Mouse (Mus musculus): ENCODE measurements around the gene AU022252. TPM values are rescaled to one million over a fixed set of nuclear protein-coding genes. Genes with fewer than 3 reads are reported as not detected.

The AU022252 gene
- polyA plus RNA-seq, 1 experiment from 2014 or later: 35.4 TPM

GRCm38 (mm10) chr4:119239181-119239682 lies 6.7 kb upstream of the AU022252 start:
- Histone ChIP-seq H3K4me3 (replicated peaks) (0 out of 2 replicates have a peak overlapping the region, but pooled peaks have one; percentile 2), H3K4me1 (peaks cover 5% of the 10 kb centered on the region), H3K4me2 (peak overlapping the region; percentile 21; the same call in 1 of the 2 replicates), H3K27me3 (no peaks in the 10 kb centered on the region), H3K36me3 (peaks cover 59% of the 10 kb centered on the region), H3K27ac (peak overlapping the region; percentile 70), H3K9ac (no peak overlapping the region), H3K9me3 (replicated peaks) (no peaks in the 10 kb centered on the region)
- ATAC-seq (replicated peaks; ENCODE audit: low FRiP score): peak; percentile 56
- whole genome bisulfite sequencing: 42% methylated on average over 12 of the region's 12 CpGs

GRCm38 (mm10) chr4:119238661-119239060 lies 6.1 kb upstream of the AU022252 start:
- peaks cover 55% of the 10 kb centered on the region for H3K36me3 ChIP-seq
- no peak overlapping the region for H3K27ac ChIP-seq
- H3K27me3 ChIP-seq: no peaks in the 10 kb centered on the region

GRCm38 (mm10) chr4:119234348-119234747 lies 1.8 kb upstream of the AU022252 start:
- peaks cover 22% of the 10 kb centered on the region for H3K4me1 ChIP-seq
- no peaks in the 10 kb centered on the region for H3K27me3 ChIP-seq
- 0 out of 2 replicates have a peak overlapping the region, but pooled peaks have one; percentile 67 for H3K9ac ChIP-seq
- peaks cover 26% of the 10 kb centered on the region for H3K36me3 ChIP-seq
- no peaks in the 10 kb centered on the region for H3K9me3 ChIP-seq (replicated peaks)
- H3K27ac ChIP-seq: no peak overlapping the region; the same call in 1 of the 2 replicates
- ATAC-seq (replicated peaks; ENCODE audit: low FRiP score): no peak
- WGBS: 67% methylated on average over 3 of the region's 3 CpGs
- peak overlapping the region; percentile 87 for H3K4me2 ChIP-seq
- peak overlapping the region; percentile 85 for H3K4me3 ChIP-seq (replicated peaks)

More at GRCm38 (mm10) chr4:119238661-119239060, 6.1 kb upstream of the AU022252 start:
- Histone ChIP-seq H3K4me2 (no peak overlapping the region), H3K4me1 (peaks cover 11% of the 10 kb centered on the region), H3K4me3 (replicated peaks) (no peak overlapping the region), H3K9ac (no peak overlapping the region), H3K9me3 (replicated peaks) (no peaks in the 10 kb centered on the region)
- 73% methylated on average over 3 of the region's 3 CpGs for WGBS
- no peak for ATAC-seq (replicated peaks; ENCODE audit: low FRiP score)

GRCm38 (mm10) chr4:119233256-119233901 lies 867 bp upstream of the AU022252 start:
- H3K27me3 ChIP-seq: no peaks in the 10 kb centered on the region
- under 1% methylated on average over 36 of the region's 36 CpGs for WGBS

GRCm38 (mm10) chr4:119226751-119227150 lies 5.8 kb downstream of the AU022252 start:
- Histone ChIP-seq H3K4me2 (no peak overlapping the region), H3K36me3 (peaks cover 48% of the 10 kb centered on the region)
- 95% methylated on average over 11 of the region's 11 CpGs for WGBS

More at GRCm38 (mm10) chr4:119233256-119233901, 867 bp upstream of the AU022252 start:
- H3K9ac ChIP-seq: peak overlapping the region; percentile 67
- H3K27ac ChIP-seq: peak overlapping the region; percentile 75
- peak overlapping the region; percentile 85 for H3K4me3 ChIP-seq (replicated peaks)
- H3K36me3 ChIP-seq: peaks cover 31% of the 10 kb centered on the region
- H3K4me2 ChIP-seq: peak overlapping the region; percentile 87
- peaks cover 22% of the 10 kb centered on the region for H3K4me1 ChIP-seq
- ATAC-seq (replicated peaks; ENCODE audit: low FRiP score): peak; percentile 43; the same call in 1 of the 2 replicates
- H3K9me3 ChIP-seq (replicated peaks): no peaks in the 10 kb centered on the region

GRCm38 (mm10) chr4:119225719-119226118 lies 6.8 kb downstream of the AU022252 start:
- 93% methylated on average over 9 of the region's 9 CpGs for WGBS
- Histone ChIP-seq H3K9ac (no peak overlapping the region), H3K4me2 (no peak overlapping the region), H3K27ac (no peak overlapping the region), H3K27me3 (no peaks in the 10 kb centered on the region), H3K4me3 (replicated peaks) (no peak overlapping the region), H3K4me1 (no peaks in the 10 kb centered on the region), H3K9me3 (replicated peaks) (no peaks in the 10 kb centered on the region), H3K36me3 (peaks cover 48% of the 10 kb centered on the region)
- no peak for ATAC-seq (replicated peaks; ENCODE audit: low FRiP score)

More at GRCm38 (mm10) chr4:119226751-119227150, 5.8 kb downstream of the AU022252 start:
- no peaks in the 10 kb centered on the region for H3K9me3 ChIP-seq (replicated peaks)
- H3K4me1 ChIP-seq: peaks cover 6% of the 10 kb centered on the region
- H3K27me3 ChIP-seq: no peaks in the 10 kb centered on the region
- no peak overlapping the region for H3K9ac ChIP-seq
- no peak overlapping the region for H3K27ac ChIP-seq
- ATAC-seq (replicated peaks; ENCODE audit: low FRiP score): no peak
- no peak overlapping the region for H3K4me3 ChIP-seq (replicated peaks)

- Histone ChIP-seq H3K9me3 (replicated peaks) (no peaks in the 10 kb centered on the region), H3K4me1 (no peaks in the 10 kb centered on the region), H3K27ac (no peak overlapping the region), H3K4me3 (replicated peaks) (no peak overlapping the region), H3K9ac (no peak overlapping the region), H3K4me2 (no peak overlapping the region), H3K36me3 (peaks cover 48% of the 10 kb centered on the region), H3K27me3 (no peaks in the 10 kb centered on the region)
- no peak for ATAC-seq (replicated peaks; ENCODE audit: low FRiP score)
- WGBS: 94% methylated on average over 3 of the region's 3 CpGs
Measured at GRCm38 (mm10) chr4:119224534-119224933, 8.0 kb downstream of the AU022252 start.

- Histone ChIP-seq H3K4me3 (replicated peaks) (no peak overlapping the region), H3K9me3 (replicated peaks) (no peaks in the 10 kb centered on the region), H3K27ac (no peak overlapping the region), H3K36me3 (peaks cover 47% of the 10 kb centered on the region), H3K27me3 (no peaks in the 10 kb centered on the region), H3K9ac (no peak overlapping the region), H3K4me1 (no peaks in the 10 kb centered on the region), H3K4me2 (no peak overlapping the region)
- WGBS: 91% methylated on average over 1 of the region's 1 CpGs
- peak; percentile 30; the same call in 1 of the 2 replicates for ATAC-seq (replicated peaks; ENCODE audit: low FRiP score)
Measured at GRCm38 (mm10) chr4:119223696-119224095, 8.8 kb downstream of the AU022252 start.

- Histone ChIP-seq H3K9ac (no peak within 1 kb of the TSS), H3K9me3 (replicated peaks) (no peaks in the 10 kb centered on the region), H3K4me1 (peaks cover 14% of the 10 kb centered on the region), H3K4me3 (replicated peaks) (no peak within 1 kb of the TSS), H3K27ac (no peak within 1 kb of the TSS), H3K4me2 (no peak within 1 kb of the TSS), H3K36me3 (no peaks in the 10 kb centered on the region), H3K27me3 (no peaks in the 10 kb centered on the region)
- WGBS: 14% methylated on average over 11 of the region's 11 CpGs
- peak; percentile 59; the same call in 1 of the 2 replicates for ATAC-seq (replicated peaks; ENCODE audit: low FRiP score)
Measured at GRCm38 (mm10) chr4:119218169-119218568, 14.3 kb downstream of the AU022252 start, which contains the start of gene Tmem269. TSS of gene Tmem269 (minus strand) at chr4:119218217.

GRCm38 (mm10) chr4:119216667-119217066 lies 15.8 kb downstream of the AU022252 start:
- 67% methylated on average over 8 of the region's 8 CpGs for WGBS
- ATAC-seq (replicated peaks; ENCODE audit: low FRiP score): no peak
- no peaks in the 10 kb centered on the region for H3K27me3 ChIP-seq
- no peak overlapping the region for H3K9ac ChIP-seq
- H3K36me3 ChIP-seq: no peaks in the 10 kb centered on the region
- no peak overlapping the region for H3K27ac ChIP-seq
- H3K4me3 ChIP-seq (replicated peaks): no peak overlapping the region
- H3K9me3 ChIP-seq (replicated peaks): no peaks in the 10 kb centered on the region
- peaks cover 14% of the 10 kb centered on the region for H3K4me1 ChIP-seq
- H3K4me2 ChIP-seq: no peak overlapping the region

GRCm38 (mm10) chr4:119204672-119205071 lies 27.8 kb downstream of the AU022252 start:
- 17% methylated on average over 8 of the region's 8 CpGs for WGBS
- H3K27ac ChIP-seq: no peak overlapping the region
- H3K36me3 ChIP-seq: peaks cover 18% of the 10 kb centered on the region
- no peaks in the 10 kb centered on the region for H3K9me3 ChIP-seq (replicated peaks)
- no peaks in the 10 kb centered on the region for H3K27me3 ChIP-seq
- no peaks in the 10 kb centered on the region for H3K4me1 ChIP-seq
- 0 out of 2 replicates have a peak, but pooled peaks have one; percentile 36 for ATAC-seq (replicated peaks; ENCODE audit: low FRiP score)
- H3K4me3 ChIP-seq (replicated peaks): no peak overlapping the region
- no peak overlapping the region for H3K4me2 ChIP-seq
- no peak overlapping the region for H3K9ac ChIP-seq

GRCm38 (mm10) chr4:119198105-119198504 lies 34.4 kb downstream of the AU022252 start:
- ATAC-seq (replicated peaks; ENCODE audit: low FRiP score): no peak
- H3K36me3 ChIP-seq: peaks cover 30% of the 10 kb centered on the region
- H3K4me2 ChIP-seq: no peak overlapping the region
- H3K27ac ChIP-seq: no peak overlapping the region
- H3K4me1 ChIP-seq: peaks cover 16% of the 10 kb centered on the region
- 87% methylated on average over 6 of the region's 6 CpGs for WGBS
- H3K27me3 ChIP-seq: no peaks in the 10 kb centered on the region
- H3K9ac ChIP-seq: no peak overlapping the region
- no peaks in the 10 kb centered on the region for H3K9me3 ChIP-seq (replicated peaks)
- H3K4me3 ChIP-seq (replicated peaks): no peak overlapping the region
